Mouse (Mus musculus): ENCODE results near the gene Prkch.

DNA sequence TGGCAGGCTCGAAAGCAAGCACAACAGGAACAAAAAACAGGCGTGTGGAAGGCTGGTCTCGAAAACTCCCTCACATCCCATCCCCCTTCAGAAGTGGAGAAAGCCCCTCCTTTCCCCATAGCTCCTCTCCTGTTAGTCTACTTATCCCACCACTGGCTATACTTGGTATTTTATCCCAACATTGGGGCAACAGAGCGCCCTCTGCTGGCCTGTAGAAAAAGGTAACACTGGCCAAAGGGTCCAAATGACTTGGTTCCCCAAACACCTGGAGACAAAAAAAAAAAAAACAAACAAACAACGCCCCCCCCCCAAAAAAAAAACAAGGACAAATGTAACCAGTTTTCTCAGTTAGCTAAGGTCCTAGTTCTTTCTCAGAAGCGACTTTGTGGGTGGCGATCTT is 24.5 kb upstream of the Prkch start:
- TF ChIP-seq CTCF (IDR thresholded peaks at IDR 0.05; ENCODE audit: insufficient read depth, low read depth, low read length) (peak; percentile 19; the same call in 1 of the 2 replicates), POLR2A (IDR thresholded peaks at IDR 0.05; ENCODE audit: insufficient read depth, low read depth, low read length) (no peak)
